Mouse (Mus musculus) liver, embryonic 16.5 days (tissue): ENCODE results near the gene Dennd4b. TPM values are rescaled to one million over a fixed set of nuclear protein-coding genes. Genes with fewer than 3 reads are reported as not detected.

Experiments used
- ATAC-seq: fragments of 200-750 bp; cut with Nextera tagmentation; 2 replicates; pipeline ENCODE4 v1.8.0; 2017; ENCODE audit warnings: low read depth, mild to moderate bottlenecking, moderate number of reproducible peaks, moderate library complexity
- H3K27ac ChIP-seq: fragments of 300-500 bp; sonication (generic); 2 replicates; pipeline ENCODE4 v1.5.1; 2014; ENCODE audit warnings: mild to moderate bottlenecking, low read length
- H3K27me3 ChIP-seq: fragments of 300-500 bp; sonication (generic); 2 replicates; pipeline ENCODE4 v1.6.1; 2014; ENCODE audit warnings: low read depth, low read length, mixed read lengths; ENCODE audit not compliant: control insufficient read depth, insufficient read depth
- H3K36me3 ChIP-seq: fragments of 300-500 bp; sonication (generic); 2 replicates; pipeline ENCODE4 v1.6.1; 2014; ENCODE audit warnings: mild to moderate bottlenecking; ENCODE audit not compliant: control insufficient read depth, insufficient read depth
- H3K4me1 ChIP-seq: fragments of 300-500 bp; sonication (generic); 2 replicates; pipeline ENCODE4 v1.6.1; 2014; ENCODE audit warnings: low read depth, low read length, mixed read lengths; ENCODE audit not compliant: control insufficient read depth
- H3K4me2 ChIP-seq: fragments of 300-500 bp; sonication (generic); 2 replicates; pipeline ENCODE4 v1.6.1; 2014; ENCODE audit warnings: low read depth, low read length, mixed read lengths
- H3K4me3 ChIP-seq: fragments of 300-500 bp; sonication (generic); 2 replicates; pipeline ENCODE4 v1.5.1; 2014; ENCODE audit warnings: low read depth, mild to moderate bottlenecking, low read length
- H3K9ac ChIP-seq: fragments of 300-500 bp; sonication (generic); 2 replicates; pipeline ENCODE4 v1.6.1; 2014; ENCODE audit warnings: low read depth, low read length
- H3K9me3 ChIP-seq: fragments of 300-500 bp; sonication (generic); replicated peaks from 2 replicates; pipeline ENCODE4 v1.6.1; 2016; ENCODE audit warnings: low read length; ENCODE audit not compliant: control insufficient read depth
- WGBS: fragments of 180-500 bp; shearing (Covaris S2); extraction: QIAGEN DNeasy Blood & Tissue Kit; methylation state at CpG from one replicate; pipeline ENCODE4 v1.1.7; 2014; ENCODE audit not compliant: insufficient replicate concordance; 5-methylcytosine and 5-hydroxymethylcytosine counted together
- polyA plus RNA-seq: library from polyadenylated mRNA; unstranded; fragments of >200 nt; fragmentation: Nextera tagmentation; extraction: Ambion mirVana; gene quantifications from 2 replicates; pipeline ENCODE4 v1.2.1, GENCODE M21; 2015

Gene Dennd4b
- polyA plus RNA-seq, 1 experiment from 2014 or later = 2.8 TPM

DNA sequence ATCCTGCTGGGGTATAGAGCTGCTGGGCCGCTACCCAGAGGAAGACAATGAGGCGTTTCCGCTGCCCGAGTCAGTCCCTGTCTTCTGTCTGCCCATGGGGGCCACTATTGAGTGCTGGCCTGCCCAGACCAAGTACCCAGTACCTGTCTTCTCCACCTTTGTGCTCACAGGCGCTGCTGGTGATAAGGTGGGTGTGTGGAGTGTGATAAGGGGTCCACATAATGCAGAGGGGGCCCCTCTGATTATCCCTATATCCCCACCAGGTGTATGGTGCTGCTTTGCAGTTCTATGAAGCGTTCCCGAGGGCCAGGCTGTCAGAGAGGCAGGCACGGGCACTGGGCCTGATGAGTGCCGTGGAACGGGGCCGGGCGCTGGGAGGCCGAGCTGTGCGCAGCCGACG is 4.0 kb downstream of the Dennd4b start:
- H3K36me3 ChIP-seq = no peaks in the 10 kb centered on the region; the same call in 1 of the 2 replicates
- ATAC-seq = no peak

DNA sequence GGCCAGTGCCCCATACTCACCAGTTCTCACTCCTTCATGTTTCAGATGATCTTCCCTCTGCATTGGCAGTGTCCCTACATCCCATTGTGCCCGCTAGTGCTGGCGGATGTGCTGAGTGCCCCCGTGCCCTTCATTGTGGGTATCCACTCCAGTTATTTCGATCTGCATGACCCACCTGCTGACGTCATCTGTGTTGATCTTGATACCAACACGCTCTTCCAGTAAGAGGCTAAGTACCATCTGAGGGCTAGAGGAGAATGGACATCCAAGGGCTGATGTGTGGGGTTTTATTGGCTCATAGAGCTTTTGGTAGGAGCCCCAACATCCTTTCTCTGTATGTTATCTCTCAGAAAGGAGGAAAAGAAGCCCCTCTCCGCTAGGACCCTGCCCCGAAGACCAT is 5.8 kb downstream of the Dennd4b start:
- 86% methylated on average over 8 of the region's 8 CpGs for WGBS
- H3K36me3 ChIP-seq = no peaks in the 10 kb centered on the region; the same call in 1 of the 2 replicates
- no peak for ATAC-seq
- H3K4me1 ChIP-seq = peaks cover 19% of the 10 kb centered on the region
- H3K4me3 ChIP-seq = no peak overlapping the region
- no peak overlapping the region for H3K9ac ChIP-seq
- H3K27ac ChIP-seq = no peak overlapping the region
- H3K4me2 ChIP-seq = no peak overlapping the region
- H3K27me3 ChIP-seq = no peaks in the 10 kb centered on the region
- no peaks in the 10 kb centered on the region for H3K9me3 ChIP-seq

More for the DNA sequence above, 4.0 kb downstream of the Dennd4b start:
- H3K27me3 ChIP-seq = no peaks in the 10 kb centered on the region
- 81% methylated on average over 16 of the region's 16 CpGs for WGBS
- no peak overlapping the region for H3K4me2 ChIP-seq
- no peak overlapping the region for H3K27ac ChIP-seq
- H3K4me1 ChIP-seq = peaks cover 26% of the 10 kb centered on the region
- H3K4me3 ChIP-seq = no peak overlapping the region
- H3K9me3 ChIP-seq = no peaks in the 10 kb centered on the region
- H3K9ac ChIP-seq = no peak overlapping the region

DNA sequence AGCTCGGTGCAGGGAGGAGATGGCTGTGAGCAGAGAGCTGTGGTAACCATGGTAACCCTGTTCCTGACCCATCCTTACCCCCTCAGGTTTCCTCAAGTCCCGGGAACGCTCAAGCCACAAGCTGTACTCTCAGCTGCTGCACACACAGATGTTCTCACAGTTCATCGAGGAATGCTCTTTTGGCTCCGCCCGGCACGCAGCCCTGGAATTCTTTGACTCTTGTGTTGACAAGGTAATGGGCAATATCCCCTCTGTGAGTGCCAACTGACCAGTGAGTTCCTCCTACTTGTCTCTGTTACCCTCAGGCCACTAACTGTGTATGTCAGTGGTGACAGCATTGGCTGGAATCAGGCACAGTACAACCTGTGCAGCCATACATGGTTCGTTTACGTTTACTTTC is 7.2 kb downstream of the Dennd4b start:
- H3K36me3 ChIP-seq = no peaks in the 10 kb centered on the region; the same call in 1 of the 2 replicates
- WGBS = 80% methylated on average over 9 of the region's 9 CpGs
- no peak for ATAC-seq

GRCm38 (mm10) chr3:90273855-90274254 is 8.9 kb downstream of the Dennd4b start:
- no peaks in the 10 kb centered on the region for H3K9me3 ChIP-seq
- no peak overlapping the region for H3K27ac ChIP-seq
- H3K9ac ChIP-seq = no peak overlapping the region
- whole genome bisulfite sequencing = 86% methylated on average over 22 of the region's 22 CpGs
- H3K4me1 ChIP-seq = peaks cover 3% of the 10 kb centered on the region; the same call in 1 of the 2 replicates
- H3K27me3 ChIP-seq = no peaks in the 10 kb centered on the region
- no peaks in the 10 kb centered on the region; the same call in 1 of the 2 replicates for H3K36me3 ChIP-seq
- H3K4me3 ChIP-seq = no peak overlapping the region
- H3K4me2 ChIP-seq = no peak overlapping the region
- no peak; the same call in 1 of the 2 replicates for ATAC-seq

More for the DNA sequence above, 7.2 kb downstream of the Dennd4b start:
- Histone ChIP-seq H3K9ac (no peak overlapping the region), H3K27ac (no peak overlapping the region), H3K4me3 (no peak overlapping the region), H3K9me3 (no peaks in the 10 kb centered on the region), H3K4me2 (no peak overlapping the region), H3K4me1 (peaks cover 6% of the 10 kb centered on the region), H3K27me3 (no peaks in the 10 kb centered on the region)

GRCm38 (mm10) chr3:90275286-90275685 is 10.3 kb downstream of the Dennd4b start:
- no peaks in the 10 kb centered on the region for H3K4me1 ChIP-seq
- 87% methylated on average over 11 of the region's 11 CpGs for WGBS
- no peak overlapping the region for H3K4me2 ChIP-seq
- ATAC-seq = no peak
- no peak overlapping the region for H3K4me3 ChIP-seq
- H3K9me3 ChIP-seq = no peaks in the 10 kb centered on the region
- H3K36me3 ChIP-seq = peaks cover 4% of the 10 kb centered on the region
- no peak overlapping the region for H3K27ac ChIP-seq
- H3K27me3 ChIP-seq = no peaks in the 10 kb centered on the region
- H3K9ac ChIP-seq = no peak overlapping the region

DNA sequence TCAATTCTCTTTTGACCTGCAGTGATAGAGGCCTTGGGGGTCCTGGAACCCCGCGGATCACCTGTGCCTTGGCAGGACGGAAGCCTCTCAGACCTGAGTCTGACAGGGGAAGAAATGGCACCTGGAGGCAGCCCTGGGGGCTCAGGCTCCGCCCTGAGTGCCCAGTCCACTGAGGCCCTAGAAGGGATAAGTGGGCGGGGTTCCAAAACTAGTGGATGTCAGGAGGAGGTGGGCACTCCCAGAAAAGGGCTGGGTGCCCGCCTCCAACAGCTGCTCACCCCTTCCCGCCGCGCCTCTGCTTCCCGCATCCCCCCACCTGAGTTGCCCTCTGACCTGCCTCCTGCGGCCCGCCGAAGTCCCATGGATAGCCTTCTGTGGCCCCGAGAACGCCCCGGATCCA is 11.9 kb downstream of the Dennd4b start:
- Histone ChIP-seq H3K4me2 (no peak overlapping the region), H3K9me3 (no peaks in the 10 kb centered on the region), H3K27me3 (no peaks in the 10 kb centered on the region), H3K4me1 (no peaks in the 10 kb centered on the region), H3K36me3 (peaks cover 4% of the 10 kb centered on the region), H3K9ac (no peak overlapping the region), H3K27ac (no peak overlapping the region), H3K4me3 (no peak overlapping the region)
- ATAC-seq = no peak
- WGBS = 76% methylated on average over 15 of the region's 16 CpGs

- 0 out of 2 replicates have a peak, but pooled peaks have one; percentile 9 for ATAC-seq
- Histone ChIP-seq H3K9ac (no peak overlapping the region), H3K27me3 (no peaks in the 10 kb centered on the region), H3K4me2 (no peak overlapping the region), H3K4me1 (no peaks in the 10 kb centered on the region), H3K27ac (no peak overlapping the region), H3K36me3 (peaks cover 4% of the 10 kb centered on the region), H3K9me3 (no peaks in the 10 kb centered on the region), H3K4me3 (no peak overlapping the region)
- 81% methylated on average over 9 of the region's 9 CpGs for whole genome bisulfite sequencing
These were observed 12.8 kb downstream of the Dennd4b start for GRCm38 (mm10) chr3:90277793-90278192.

DNA sequence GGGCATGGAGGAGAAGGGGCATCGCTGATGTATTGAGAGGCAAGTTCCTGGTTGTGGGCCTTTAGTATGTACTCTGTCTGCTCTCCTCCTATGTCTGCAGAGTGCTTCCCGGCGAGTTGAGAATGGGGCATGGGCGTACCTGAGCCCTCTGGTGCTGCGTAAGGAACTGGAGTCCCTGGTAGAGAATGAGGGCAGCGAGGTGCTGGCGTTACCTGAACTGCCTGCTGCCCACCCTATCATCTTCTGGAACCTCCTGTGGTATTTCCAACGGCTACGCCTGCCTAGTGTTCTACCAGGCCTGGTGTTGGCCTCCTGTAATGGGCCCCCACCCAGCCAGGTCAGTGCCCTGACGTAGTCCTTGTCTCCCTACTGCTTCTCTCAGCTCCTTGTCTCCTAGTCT is 13.2 kb downstream of the Dennd4b start:
- Histone ChIP-seq H3K27ac (no peak overlapping the region), H3K4me3 (no peak overlapping the region), H3K4me2 (no peak overlapping the region), H3K36me3 (peaks cover 4% of the 10 kb centered on the region), H3K9me3 (no peaks in the 10 kb centered on the region), H3K4me1 (no peaks in the 10 kb centered on the region), H3K27me3 (no peaks in the 10 kb centered on the region), H3K9ac (no peak overlapping the region)
- WGBS = 86% methylated on average over 10 of the region's 10 CpGs
- ATAC-seq = no peak

DNA sequence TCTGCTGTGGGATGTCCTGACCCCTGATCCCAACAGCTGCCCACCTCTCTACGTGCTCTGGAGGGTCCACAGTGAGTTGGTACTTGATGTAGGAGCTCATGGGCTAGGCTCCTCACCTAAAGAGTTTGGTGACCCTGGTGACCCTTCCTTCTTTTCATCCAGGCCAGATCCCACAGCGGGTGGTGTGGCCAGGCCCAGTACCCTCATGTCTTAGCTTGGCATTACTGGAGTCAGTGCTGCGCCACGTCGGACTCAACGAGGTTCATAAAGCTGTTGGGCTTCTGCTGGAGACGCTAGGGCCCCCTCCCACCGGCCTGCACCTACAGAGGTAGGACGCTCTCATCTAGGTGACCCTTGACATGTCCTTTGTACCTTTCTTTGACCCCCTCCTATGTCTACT is 14.2 kb downstream of the Dennd4b start:
- Histone ChIP-seq H3K9me3 (no peaks in the 10 kb centered on the region), H3K4me3 (no peak overlapping the region), H3K27ac (no peak overlapping the region), H3K4me1 (no peaks in the 10 kb centered on the region), H3K27me3 (no peaks in the 10 kb centered on the region), H3K4me2 (no peak overlapping the region), H3K36me3 (peaks cover 4% of the 10 kb centered on the region), H3K9ac (no peak overlapping the region)
- 80% methylated on average over 9 of the region's 9 CpGs for WGBS
- no peak for ATAC-seq
